Mouse (Mus musculus) bone marrow, adult 2 months (tissue): ENCODE data around the gene Cdkl1. TPM values are rescaled to one million over a fixed set of nuclear protein-coding genes. Genes with fewer than 3 reads are reported as not detected.
A peak's percentile ranks its signal among the peaks of the same experiment; 100 is the strongest.

Experiments used
- H3K27ac ChIP-seq: fragments of 200-500 bp; 2 replicates; pipeline ENCODE4 v1.5.1; 2012; ENCODE audit warnings: low read depth, mild to moderate bottlenecking, control low read depth, inconsistent platforms, low read length; ENCODE audit not compliant: control insufficient read depth, poor library complexity, insufficient read depth
- H3K4me1 ChIP-seq: fragments of 200-500 bp; 2 replicates; pipeline ENCODE4 v1.6.1; 2011; ENCODE audit warnings: low read length; ENCODE audit not compliant: control insufficient read depth, insufficient read depth
- H3K4me3 ChIP-seq: fragments of 200-500 bp; replicated peaks from 2 replicates; pipeline ENCODE3; 2011; ENCODE audit warnings: mild to moderate bottlenecking, low read depth, low read length, control low read depth; ENCODE audit not compliant: control insufficient read depth
- CTCF ChIP-seq: fragments of 200-500 bp; IDR thresholded peaks from 2 replicates; pipeline ENCODE4 v1.5.1; 2011; ENCODE audit warnings: low read length, control low read depth; ENCODE audit not compliant: control insufficient read depth, insufficient read depth
- POLR2A ChIP-seq: fragments of 200-500 bp; IDR thresholded peaks from 2 replicates; pipeline ENCODE4 v1.6.1; 2011; ENCODE audit warnings: low read depth, mild to moderate bottlenecking, control low read depth, low read length, borderline replicate concordance; ENCODE audit not compliant: control insufficient read depth
- WGBS: fragments of 180-500 bp; shearing (Covaris S2); methylation state at CpG from one replicate; pipeline ENCODE4 v1.1.7; 2018; 5-methylcytosine and 5-hydroxymethylcytosine counted together
- polyA plus RNA-seq: library from polyadenylated mRNA; stranded (reverse); fragments of >200 nt; gene quantifications from 2 replicates; pipeline ENCODE4 v1.2.4, GENCODE M21; 2011; ENCODE audit warnings: low replicate concordance; ENCODE audit not compliant: missing spikeins, insufficient read depth, insufficient read length

The Cdkl1 gene
- polyA plus RNA-seq, 1 experiment = 3.9 TPM

DNA sequence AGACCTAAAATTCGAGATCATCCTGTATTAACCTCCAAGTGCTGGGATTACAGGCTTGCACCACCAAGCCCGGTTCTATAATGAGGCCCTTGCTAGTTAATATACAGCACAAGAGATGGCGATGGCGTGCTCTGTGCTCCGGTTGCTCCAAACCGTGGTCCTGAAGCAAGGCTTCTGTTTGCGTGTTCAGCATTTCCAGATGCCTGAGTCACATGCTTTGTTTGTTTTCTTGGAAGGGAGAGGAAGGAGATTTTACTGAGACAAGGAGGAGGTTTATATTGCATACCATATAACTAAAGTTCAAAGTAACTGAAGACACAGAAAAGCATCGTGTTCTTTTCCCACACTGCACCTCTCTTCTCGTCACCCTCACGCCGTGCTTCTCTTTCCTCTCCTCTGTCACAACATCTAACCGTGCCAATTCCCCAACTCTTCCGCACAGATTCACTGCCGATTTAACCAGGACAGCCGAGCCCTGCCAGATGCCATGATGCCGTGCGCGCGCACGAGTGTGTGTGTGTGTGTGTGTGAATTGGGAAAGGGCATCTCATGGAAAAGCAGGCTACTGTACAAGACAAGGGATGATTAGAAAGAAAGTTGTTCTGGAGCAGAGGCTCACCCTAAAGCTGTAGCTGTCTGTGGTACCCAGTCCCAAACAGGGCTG lies 30.2 kb downstream of the Cdkl1 start:
- WGBS = 88% methylated on average over 20 of the region's 20 CpGs
- H3K4me3 ChIP-seq = no peak overlapping the region
- peaks cover 2% of the 10 kb centered on the region for H3K4me1 ChIP-seq
- TF ChIP-seq POLR2A (no peak), CTCF (no peak)
- H3K27ac ChIP-seq = peak overlapping the region; percentile 19; the same call in 1 of the 2 replicates

DNA sequence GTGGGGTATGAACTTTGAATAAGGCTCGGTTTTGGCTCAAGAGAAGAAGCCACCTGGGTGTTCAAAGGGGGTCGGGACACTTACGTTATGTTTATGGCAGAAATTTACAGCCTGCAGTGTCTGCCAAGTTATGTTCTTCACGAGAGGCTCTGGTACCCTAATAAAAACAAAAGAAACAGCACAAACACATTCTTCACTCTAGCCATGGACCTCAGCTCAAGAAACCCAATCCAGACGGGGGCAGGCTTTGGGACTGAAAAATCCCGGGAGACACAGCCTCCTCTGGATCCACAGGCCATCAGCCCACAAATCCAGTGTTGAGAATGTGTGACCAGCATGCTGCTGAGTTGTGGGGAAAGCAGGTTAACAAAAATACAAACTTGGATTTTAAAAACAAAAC lies 31.1 kb downstream of the Cdkl1 start:
- H3K4me3 ChIP-seq = no peak overlapping the region
- no peaks in the 10 kb centered on the region; the same call in 1 of the 2 replicates for H3K4me1 ChIP-seq
- TF ChIP-seq POLR2A (no peak), CTCF (no peak)
- H3K27ac ChIP-seq = peak overlapping the region; percentile 78
- WGBS = 65% methylated on average over 6 of the region's 6 CpGs

- H3K4me3 ChIP-seq = no peak overlapping the region
- TF ChIP-seq CTCF (no peak), POLR2A (no peak)
- H3K4me1 ChIP-seq = no peaks in the 10 kb centered on the region; the same call in 1 of the 2 replicates
- WGBS = 46% methylated on average over 7 of the region's 7 CpGs
- peak overlapping the region; percentile 72 for H3K27ac ChIP-seq
Measured at GRCm38 (mm10) chr12:69759267-69759885, 31.7 kb downstream of the Cdkl1 start.

DNA sequence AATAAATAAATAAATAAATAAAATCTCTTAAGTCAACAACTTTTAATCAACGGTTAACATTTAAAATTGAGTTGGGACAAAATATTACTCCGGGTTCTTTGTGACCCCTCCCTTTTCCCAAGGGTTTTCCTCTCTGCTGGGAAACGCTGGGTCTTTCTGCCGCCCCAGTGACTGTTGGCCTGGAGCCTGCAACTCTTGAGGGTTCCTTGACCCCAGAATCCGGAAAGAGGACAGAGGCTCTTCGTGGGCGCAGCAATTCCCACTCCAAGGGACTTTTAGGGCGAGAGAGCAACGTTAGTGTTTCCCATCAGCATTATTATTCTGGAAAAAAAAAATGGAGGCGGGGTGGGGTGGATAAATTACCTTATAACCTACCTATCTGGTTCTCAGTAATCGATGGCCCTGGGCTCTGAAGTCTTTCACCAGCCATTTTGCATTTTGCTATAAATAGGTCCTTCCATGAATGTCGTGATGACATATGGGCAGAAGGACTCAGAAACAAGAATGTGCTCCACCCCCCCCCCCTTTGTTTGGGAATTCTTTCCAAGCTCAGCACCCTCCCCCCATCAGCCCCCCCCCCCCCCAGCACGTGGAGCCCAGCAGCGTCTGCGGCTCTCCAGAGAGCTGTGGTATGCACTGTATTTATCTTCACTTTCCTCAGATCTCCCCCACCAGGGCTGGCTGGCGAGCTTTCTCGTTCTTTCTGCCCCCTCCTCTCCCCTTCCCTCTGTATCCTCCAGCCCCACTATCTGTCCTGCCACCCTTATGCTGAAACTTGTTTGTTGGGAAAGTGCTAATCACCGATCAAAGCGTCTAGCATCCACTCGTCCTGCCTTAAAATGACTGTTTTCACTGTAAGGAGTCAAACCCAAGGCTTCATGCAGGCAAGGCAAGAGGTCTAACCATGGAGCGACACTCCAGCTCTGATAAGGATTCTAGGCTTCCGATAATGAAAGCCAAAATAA lies 32.6 kb downstream of the Cdkl1 start:
- no peak for TF ChIP-seq POLR2A
- TF ChIP-seq CTCF = no peak
- Histone ChIP-seq H3K4me1 (no peaks in the 10 kb centered on the region; the same call in 1 of the 2 replicates), H3K4me3 (no peak overlapping the region), H3K27ac (peak overlapping the region; percentile 91)
- WGBS = 17% methylated on average over 22 of the region's 22 CpGs

- Histone ChIP-seq H3K4me1 (no peaks in the 10 kb centered on the region; the same call in 1 of the 2 replicates), H3K4me3 (peak overlapping the region; percentile 22), H3K27ac (peak overlapping the region; percentile 87)
- TF ChIP-seq POLR2A = peak; percentile 61; the same call in 1 of the 2 replicates
- TF ChIP-seq CTCF = peak; percentile 90
- 13% methylated on average over 22 of the region's 22 CpGs for WGBS
Measured at GRCm38 (mm10) chr12:69757418-69758141, 33.5 kb downstream of the Cdkl1 start.

- 78% methylated on average over 5 of the region's 5 CpGs for WGBS
- TF ChIP-seq CTCF = no peak
- Histone ChIP-seq H3K4me1 (no peaks in the 10 kb centered on the region; the same call in 1 of the 2 replicates), H3K27ac (no peak overlapping the region; the same call in 1 of the 2 replicates), H3K4me3 (no peak overlapping the region)
Measured at GRCm38 (mm10) chr12:69756015-69756414, 35.1 kb downstream of the Cdkl1 start.

- H3K27ac ChIP-seq = no peak overlapping the region
- TF ChIP-seq POLR2A (no peak), CTCF (no peak)
- 80% methylated on average over 5 of the region's 5 CpGs for WGBS
- H3K4me1 ChIP-seq = no peaks in the 10 kb centered on the region; the same call in 1 of the 2 replicates
- no peak overlapping the region for H3K4me3 ChIP-seq
Measured at GRCm38 (mm10) chr12:69753936-69754335, 37.1 kb downstream of the Cdkl1 start.
